Mouse (Mus musculus): ENCODE measurements around the gene Camkk1.

- TF ChIP-seq EP300 (IDR thresholded peaks at IDR 0.05) = no peak
- no peak for TF ChIP-seq CTCF (IDR thresholded peaks at IDR 0.05)
Observed at GRCm38 (mm10) chr11:73078615-73079014, 59.8 kb downstream of the Camkk1 start.
